Mouse (Mus musculus) retina, postnatal 1 day (tissue): ENCODE results near the gene Cchcr1.
"Not testable (repeated sequence)": the region's sequence is repeated elsewhere in the genome, so short reads cannot be mapped to it uniquely, and the experiment has no call there.

ENCODE experiments used
- DNase-seq: peaks from one replicate; pipeline ENCODE4 v3.0.0-alpha.2; 2012

Cchcr1 gene

DNA sequence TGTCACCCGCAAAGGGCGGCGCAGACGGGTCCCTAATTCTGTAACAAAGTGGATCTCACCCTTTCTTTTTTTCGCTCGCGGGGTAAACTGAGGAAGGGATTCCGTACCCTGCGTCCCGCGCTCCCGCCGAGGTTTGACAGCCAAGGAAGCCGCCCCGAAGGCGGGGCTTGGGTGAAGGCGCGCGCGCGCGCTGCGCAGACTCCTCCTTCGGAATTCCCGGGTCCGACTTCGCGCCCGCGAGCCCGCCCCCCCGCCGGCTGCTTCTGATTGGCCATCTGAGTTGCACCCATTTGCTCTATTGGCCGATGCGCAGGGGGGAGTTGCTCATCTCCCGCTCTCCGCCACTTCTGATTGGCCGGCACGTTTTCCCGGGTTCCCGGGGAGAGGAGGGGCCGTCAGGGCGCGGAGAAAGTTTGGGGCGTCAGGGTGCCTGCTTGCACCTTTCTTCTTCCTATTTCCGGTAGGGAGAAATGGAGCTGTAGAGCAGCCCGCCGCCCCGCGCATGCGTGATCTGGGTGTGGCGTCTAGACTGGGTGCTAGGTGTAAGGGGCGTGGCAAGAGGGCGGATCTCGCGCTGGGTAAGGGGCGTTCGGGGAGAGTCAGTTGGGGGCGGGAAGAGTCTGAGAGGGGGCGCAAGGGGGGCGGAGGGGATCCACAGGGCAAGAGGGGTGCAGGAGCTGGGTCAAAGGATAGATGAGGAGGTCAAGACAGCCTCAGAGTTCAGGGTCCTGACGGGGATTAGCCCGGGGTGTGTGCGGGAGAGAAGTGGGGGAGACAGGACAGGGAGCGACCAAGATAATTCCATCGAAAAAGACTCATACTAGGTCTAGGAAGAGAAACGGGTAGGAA is at the start of gene Cchcr1, which contains the start of gene Tcf19:
Gene Cchcr1, plus strand, starts transcription at position 449 of the 849 bp plus-strand sequence.
Gene Tcf19, minus strand, starts transcription at position 173 of the 849 bp plus-strand sequence.
- DNase-seq: peak; percentile 99

DNA sequence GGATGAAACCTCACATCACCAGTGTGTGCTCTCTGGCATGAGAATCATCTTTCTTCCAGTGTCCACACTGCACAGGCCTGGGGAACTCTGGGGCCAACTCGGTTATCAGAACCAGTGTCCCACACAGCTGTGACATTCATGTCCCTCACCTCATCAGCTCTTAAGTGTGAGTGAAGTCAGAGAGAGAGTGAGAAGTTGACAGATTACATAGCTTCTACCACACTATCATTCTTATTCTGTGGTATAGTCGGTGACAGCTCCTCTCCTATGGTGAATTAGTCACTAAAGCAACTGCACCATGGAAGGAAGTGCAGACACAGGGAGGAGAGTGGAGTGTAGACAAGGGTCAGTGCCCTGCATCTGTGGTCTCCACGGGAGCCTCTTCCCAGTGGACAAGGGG is 48.0 kb upstream of the Cchcr1 start:
- not testable (repeated sequence) for DNase-seq

DNA sequence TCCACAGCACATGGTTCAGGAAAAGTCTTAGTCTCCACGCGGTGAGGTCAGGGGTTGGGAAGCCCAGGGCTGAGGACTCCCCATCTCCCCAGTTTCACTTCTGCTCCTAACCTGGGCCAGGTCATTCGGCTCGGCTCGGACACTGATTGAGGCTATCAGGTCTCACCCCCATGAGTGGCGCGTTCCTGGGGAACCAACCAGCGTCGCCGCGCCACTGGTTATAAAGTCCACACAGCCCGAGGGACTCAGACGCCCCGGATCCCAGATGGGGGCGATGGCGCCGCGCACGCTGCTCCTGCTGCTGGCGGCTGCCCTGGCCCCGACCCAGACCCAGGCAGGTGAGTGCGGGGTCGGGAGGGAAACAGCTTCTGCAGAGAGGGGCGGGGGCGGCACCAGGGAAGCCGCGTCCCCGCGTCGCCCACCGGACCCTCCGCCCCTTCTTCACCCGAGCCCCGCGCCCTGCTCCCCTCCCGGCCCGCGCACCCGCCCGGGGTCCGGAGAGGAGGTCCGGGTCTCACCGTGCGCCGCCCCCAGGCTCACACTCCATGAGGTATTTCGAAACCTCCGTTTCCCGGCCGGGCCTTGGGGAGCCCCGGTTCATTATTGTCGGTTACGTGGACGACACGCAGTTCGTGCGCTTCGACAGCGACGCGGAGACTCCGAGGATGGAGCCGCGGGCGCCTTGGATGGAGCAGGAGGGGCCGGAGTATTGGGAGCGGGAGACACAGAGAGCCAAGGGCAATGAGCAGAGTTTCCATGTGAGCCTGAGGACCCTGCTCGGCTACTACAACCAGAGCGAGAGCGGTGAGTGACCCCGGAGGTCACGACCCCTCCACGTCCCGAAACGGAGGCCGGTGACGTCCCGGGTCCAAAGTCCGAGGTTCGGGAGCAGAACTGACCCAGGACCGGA is 46.8 kb upstream of the Cchcr1 start, which contains the start of gene H2-Q10:
Gene H2-Q10, plus strand, starts transcription at position 248 of the 910 bp plus-strand sequence.
- peak; percentile 43 for DNase-seq

DNA sequence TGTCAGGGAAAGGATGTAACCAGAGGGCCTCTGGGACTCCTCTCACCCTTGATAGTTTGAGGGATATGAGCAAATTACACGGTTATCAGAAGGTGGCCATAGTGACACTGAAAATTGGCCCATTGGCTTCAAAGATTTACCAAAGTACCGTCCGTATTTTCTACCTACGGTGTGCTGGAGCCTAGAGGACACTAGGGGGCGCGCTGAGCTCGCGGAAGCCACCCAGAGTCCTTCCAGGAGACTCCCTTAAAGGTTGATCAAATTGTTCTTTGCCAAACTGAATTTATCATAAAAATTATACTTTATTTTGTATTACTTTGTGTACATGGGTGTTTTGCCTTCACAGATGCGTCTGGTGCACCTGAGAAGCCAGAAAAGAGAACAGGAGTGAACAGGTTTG is 32.8 kb upstream of the Cchcr1 start:
- peak; percentile 65 for DNase-seq

DNA sequence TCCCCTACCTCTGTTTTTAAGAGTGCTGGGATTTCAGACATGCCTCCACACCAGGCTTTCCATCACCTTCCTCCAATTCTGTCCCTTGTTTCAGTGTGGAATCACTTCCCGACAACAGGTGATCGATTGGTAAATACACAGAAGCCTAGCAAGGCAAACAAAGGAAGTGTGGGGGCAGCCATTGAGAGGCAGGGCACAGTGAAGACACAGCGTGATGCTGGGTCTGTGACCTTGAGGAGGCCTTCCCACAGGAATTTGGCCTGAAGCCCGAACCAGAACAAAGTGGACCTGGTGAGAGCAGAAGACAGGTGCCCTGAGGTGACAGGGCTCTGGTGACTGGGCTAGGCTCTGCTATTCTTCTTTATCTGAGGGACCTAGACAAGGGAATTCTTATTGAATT is 31.2 kb upstream of the Cchcr1 start:
- DNase-seq: no peak

DNA sequence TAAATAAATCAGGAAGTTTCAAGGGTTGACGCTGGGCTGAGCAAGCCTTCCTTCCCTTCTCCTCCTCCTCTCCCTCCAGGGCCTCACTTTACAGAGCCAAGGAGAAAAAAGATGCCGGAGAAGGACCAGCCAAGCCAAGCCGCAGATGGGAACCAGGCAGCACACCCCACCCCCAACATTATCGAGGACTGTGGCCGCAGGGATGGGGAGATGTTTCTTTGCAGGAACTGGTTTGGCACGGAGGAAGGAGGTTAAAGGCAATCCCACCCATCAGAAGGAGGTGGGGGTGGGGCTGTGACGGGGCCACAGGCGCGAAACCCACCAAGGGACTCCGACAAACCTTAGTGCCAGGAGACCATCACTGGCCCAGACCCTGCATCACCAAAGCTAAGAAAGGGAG is 30.2 kb upstream of the Cchcr1 start:
- DNase-seq: no peak

DNA sequence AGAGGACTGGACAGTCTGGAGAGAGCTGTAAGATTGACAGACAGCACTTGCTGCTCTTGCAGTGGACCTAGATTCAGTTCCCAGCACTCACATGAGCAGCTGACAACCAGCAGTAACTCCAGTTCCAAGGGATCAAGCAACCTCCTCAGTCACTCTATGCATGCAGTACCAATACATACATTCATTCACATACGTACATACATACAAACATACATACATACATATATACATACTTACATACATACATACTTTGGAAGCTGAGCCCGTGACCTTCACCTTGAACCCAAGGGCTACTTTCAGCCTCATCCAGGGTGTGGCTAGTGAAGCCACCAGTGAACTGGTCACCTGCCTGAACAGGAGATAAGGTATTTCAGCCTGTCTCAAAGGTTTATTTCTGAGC is 28.9 kb upstream of the Cchcr1 start:
- DNase-seq: no peak

DNA sequence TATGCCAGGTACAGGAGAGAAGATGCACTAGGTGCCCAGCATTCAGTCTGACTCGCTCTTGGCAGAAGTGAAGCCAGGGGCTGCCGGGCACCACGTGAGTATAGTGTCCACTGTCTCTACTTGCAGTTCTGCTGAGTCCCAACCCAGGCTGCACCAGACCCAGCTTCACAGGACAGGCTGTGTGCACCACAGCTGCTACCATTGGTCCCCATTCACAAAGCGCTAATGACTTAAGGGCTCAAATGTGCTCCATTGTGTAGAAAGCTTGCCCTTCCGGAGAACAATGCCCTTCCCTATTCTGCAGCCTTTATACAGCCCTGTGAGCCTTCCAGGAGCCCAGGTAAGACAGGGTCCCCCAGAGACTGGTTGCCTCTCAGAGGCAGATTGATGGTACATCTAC is 26.6 kb upstream of the Cchcr1 start:
- no peak for DNase-seq

DNA sequence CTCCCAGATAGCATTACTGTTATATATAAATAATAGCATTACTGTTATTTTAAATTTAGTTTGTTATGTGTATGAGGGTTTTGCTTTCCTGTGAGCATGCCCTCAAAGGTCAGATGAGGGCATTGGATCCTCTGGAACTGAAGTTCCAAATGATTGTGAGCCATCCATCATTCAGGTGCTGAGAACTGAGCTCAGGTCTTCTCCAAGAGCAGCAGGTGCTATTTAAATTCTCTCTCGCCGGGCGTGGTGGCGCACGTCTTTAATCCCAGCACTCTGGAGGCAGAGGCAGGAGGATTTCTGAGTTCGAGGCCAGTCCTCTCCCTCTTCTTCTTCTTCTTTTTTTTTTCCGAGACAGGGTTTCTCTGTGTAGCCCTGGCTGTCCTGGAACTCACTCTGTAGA is 19.8 kb upstream of the Cchcr1 start:
- DNase-seq: no peak

DNA sequence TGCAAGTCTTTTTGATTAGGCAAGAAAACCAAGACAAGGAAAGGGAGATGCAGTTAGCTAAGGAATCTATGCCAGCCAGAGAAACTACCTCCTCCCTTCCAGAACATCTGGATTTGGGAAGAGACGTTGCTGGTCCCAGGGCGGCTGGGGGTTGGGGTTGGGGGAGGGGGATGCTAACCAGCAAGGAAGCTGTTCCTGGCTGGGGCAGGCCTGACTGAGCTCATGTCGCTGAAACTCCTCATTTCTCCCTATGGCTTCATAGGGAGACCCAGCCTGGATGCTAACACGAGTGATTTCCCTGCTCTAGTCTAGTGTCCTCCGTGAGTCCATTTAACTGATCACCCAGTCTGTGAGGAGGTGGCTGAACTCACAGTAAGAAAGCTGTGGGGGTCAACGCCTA is 14.7 kb upstream of the Cchcr1 start:
- no peak for DNase-seq

DNA sequence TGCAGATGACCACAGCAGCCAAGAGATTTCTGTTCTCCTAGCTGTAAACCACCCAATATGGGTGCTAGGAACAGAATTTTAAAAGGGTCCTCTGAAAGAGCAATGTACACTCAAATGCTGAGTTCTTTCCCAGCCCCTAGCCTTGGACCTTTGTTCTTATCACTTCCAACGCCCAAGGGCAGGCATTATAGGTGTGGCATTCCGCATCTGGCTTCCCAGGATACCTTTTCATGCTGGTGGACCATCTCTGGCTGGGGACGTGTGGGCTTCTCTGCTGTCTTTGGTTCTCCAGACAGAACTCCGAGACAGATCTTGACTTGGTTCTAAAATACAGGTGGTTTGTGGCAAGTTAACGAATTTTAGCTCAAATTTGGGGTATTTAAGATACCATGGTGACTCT is 14.1 kb upstream of the Cchcr1 start:
- DNase-seq: no peak

DNA sequence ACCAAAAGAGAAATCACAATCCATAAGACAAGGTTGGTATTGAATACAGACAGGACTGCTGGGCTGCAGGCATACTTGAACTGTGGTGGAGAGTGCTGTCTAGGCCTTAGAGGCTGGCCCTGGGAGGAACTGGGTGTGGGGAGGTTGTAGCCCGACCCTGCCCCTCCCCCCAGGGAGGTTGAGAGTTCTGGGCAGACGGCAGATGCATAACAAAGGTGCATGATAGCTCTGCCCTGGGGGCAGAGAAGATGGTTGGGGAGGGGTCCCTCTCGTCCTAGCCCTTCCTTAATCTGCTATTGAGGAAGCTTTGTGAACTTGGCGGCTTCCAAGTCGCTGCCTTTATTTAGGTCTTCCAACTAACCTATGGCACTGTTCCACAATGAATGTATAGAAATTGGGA is 13.1 kb upstream of the Cchcr1 start:
- DNase-seq: no peak

DNA sequence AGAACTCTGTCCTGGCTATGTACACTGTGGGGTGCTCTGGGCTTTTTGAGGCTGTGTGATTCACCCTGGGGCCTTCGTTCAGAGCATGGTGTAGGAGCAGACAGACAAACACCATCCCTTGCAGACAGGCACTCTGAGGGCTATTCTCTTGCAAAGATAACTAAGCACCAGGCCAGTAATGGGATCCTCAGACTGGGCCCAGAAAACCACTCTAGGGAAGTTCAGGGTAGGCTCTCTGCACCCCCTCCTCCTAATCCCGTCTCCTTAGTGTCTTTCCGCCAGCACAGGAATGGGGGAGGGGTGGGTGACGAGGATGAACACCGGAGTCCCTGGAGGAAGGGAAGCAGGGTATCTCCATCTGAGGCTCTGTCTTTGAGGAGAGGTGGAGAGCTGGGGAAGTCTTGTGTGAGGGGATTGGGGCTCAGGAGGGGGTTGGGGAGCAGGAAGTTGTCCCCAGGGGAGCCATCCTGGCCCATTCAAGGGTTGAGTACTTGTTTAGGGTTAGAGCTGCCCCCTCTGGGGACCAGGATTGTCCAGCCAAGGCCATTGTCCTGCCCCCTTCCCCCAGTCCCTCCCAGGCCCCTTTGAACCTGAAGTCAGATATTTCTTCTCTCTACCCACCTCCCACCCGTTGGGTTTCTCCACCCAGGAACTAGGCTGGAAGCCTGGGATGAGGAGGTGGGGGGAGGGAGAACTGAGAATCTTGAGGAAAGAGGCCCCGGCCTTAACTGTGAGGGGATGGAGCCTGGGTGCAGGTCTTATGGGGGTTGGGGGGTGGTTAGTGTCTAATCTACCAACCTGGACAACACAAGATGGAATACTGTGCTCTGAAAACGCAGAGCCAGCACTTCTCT is 12.0 kb upstream of the Cchcr1 start:
- DNase-seq: no peak

DNA sequence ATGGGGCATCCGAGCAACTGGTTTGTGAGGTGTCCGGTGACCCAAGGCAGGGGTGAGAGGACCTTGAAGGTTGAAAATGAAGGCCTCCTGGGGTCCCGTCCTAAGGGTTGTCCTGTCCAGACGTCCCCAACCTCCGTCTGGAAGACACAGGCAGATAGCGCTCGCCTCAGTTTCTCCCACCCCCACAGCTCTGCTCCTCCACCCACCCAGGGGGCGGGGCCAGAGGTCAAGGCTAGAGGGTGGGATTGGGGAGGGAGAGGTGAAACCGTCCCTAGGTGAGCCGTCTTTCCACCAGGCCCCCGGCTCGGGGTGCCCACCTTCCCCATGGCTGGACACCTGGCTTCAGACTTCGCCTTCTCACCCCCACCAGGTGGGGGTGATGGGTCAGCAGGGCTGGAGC is 11.1 kb upstream of the Cchcr1 start, which contains the start of gene Pou5f1:
Gene Pou5f1, plus strand, starts transcription at position 243 of the 400 bp plus-strand sequence.
- DNase-seq: no peak

DNA sequence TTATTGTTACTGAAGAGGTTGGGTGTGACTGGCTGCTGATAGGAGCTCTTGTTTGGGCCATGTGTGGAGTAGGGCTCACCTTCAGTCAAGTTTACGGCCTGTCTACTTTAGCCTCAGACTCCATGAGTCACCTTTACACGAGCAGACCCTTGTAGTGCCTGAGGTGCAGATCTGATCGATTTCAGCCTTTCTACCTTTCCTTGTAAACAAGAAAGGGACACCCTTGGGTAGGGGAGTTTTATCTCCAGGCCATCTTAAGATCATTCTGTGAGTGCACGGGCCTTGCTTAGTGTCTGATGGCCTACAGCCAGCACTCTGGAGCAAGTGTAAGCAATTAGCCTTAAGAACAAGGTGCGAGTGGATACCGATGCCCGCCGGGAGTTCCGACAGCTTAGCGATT is 10.0 kb upstream of the Cchcr1 start:
- DNase-seq: peak; percentile 34

DNA sequence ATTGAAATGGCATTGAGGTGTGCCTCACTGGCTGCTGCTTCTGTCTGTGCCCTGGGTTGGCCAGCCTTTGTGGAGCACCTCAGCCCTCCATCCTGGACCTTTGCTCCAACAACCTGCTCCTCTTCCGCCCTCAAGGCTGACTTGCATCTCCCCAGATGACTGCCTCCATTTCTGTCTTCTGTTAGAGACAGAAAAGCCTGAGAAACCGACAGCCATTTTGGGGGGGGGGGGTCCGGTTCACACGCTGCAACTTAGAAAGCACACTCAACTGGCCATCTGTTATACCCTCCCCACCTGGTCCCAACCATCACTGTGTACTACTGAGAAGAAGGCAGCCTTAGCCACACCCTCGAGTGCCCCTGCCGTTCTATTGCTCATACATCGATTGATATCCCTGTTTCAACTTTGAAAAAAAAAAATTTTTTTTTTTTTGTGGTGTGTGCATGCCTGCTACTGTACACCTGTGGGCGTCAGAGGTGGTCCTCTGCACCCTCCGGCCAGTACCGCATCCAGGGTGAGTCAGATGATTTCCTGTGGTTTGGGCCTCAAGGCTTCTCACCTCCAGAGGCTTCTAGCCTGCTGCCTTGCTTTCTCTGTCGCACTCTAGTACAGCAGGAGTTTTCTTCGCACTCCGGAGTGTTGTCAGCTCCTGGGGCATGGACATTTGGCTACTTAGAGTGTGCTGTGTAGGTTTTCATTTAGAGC is 9.2 kb upstream of the Cchcr1 start:
- DNase-seq: no peak

DNA sequence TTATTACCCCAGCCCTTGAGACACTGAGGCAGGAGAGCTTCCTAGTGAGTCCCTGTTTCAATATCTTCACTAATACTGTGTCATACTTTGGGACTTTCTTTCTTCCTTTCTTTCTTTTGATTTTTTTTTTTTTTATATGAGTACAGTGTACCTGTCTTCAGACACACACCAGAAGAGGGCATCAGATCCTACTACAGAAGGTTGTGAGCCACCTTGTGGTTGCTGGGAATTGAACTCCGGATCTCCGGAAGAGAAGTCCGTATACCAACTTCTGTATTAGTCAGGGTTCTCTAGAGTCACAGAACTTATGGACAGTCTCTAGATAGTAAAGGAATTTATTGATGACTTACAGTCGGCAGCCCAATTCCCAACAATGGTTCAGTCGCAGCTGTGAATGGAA is 8.6 kb upstream of the Cchcr1 start:
- DNase-seq: not testable (repeated sequence)

DNA sequence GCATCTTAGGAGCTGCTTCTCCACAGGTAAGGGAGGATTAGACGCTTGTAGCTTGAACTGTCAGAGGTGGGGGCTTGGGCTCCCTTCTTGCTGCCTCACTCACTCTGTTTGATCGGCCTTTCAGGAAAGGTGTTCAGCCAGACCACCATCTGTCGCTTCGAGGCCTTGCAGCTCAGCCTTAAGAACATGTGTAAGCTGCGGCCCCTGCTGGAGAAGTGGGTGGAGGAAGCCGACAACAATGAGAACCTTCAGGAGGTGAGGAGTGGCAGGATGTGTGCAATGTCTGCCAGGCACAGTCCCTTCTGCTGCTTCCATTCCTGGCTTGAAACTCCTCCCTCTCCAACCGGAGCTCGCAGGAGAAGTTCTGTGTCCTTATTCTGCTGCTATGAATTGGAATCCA is 7.6 kb upstream of the Cchcr1 start:
- peak; percentile 76 for DNase-seq

DNA sequence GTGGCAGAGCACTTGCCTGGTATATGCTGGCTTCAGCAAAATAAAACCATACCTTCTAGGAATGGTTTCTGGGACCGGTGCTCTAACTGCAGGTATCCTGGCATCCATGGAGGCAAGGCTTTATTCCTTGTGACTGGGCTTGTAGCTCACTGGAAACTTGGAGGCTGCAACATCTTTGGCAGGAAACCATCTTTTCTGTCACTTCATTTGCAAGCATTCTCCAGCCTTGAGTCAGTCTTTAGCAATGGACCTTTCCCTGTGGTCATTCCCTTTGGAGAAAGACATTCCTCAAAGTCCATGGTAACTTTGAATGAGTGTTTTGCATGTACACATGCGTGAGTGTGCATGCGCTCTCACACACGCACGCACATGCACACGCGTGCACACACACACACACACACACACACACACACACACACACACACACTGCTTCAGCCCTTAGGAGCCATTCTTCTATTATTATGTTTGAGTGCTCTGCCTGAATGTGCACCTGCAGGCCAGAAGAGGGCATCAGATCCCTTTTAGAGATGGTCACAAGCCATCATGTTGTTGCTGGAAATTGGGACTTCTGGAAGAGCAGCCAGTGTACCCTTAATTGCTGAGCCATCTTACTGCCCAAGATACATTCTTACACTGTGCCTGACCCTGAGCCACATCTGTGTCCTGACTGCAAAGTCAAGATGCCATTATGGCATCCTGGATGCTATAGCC is 3.8 kb upstream of the Cchcr1 start:
- peak; percentile 52 for DNase-seq

DNA sequence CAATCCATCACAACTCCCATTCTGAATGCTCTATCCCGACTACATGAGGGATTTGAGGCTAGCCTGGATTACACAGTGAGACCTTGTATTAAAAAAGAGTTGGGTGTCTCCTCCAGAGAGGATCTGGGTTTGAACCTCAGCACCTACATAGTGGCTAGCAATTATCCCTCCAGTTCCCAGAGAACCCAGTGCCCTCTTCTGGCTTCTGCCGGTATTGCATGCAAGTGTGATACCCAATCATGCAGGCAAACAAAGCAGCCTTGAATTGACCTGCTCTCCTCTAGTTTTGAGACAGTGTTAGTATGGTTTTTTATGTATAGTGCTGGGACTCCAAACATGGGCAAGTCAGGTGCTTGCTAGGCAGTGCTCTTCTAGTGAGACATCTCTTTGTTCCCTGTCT is 3.0 kb upstream of the Cchcr1 start:
- DNase-seq: peak; percentile 83

DNA sequence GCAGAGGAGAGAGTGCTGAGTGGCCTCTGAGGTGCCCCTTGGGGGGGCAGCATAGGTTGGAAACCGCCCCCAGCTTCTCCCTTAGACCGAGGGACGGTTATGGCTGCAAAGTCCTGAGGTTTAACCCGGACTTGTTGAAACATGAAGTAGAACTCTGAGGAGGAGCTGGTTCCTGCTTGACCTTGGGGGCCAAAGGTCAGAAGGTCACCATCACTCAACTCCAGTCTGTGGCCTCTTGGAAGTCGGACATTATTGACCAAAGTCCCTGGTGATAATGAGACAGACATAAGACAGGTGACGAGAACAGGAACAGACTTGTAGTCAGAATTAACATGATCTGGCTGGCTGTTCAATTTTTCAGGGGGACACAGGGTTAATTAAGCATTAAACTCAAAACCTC is 2.1 kb upstream of the Cchcr1 start:
- no peak for DNase-seq
